Mouse (Mus musculus) G1E-ER4 (cell line): Measurements from ENCODE around the gene Cdiptos. TPM values are rescaled to one million over a fixed set of nuclear protein-coding genes. Genes with fewer than 3 reads are reported as not detected.

Experiments used
- GATA1 ChIP-seq: IDR thresholded peaks from one replicate; pipeline ENCODE4 v1.8.0; 2012; ENCODE audit warnings: low read length, inconsistent platforms
- polyA plus RNA-seq: library from polyadenylated mRNA; stranded (reverse); fragments of >175 nt; gene quantifications from 2 replicates; pipeline ENCODE4 v1.2.3, GENCODE M21; 2012

Cdiptos gene
- polyA plus RNA-seq, result 0.04 and 0.16 TPM in 2 replicates

DNA sequence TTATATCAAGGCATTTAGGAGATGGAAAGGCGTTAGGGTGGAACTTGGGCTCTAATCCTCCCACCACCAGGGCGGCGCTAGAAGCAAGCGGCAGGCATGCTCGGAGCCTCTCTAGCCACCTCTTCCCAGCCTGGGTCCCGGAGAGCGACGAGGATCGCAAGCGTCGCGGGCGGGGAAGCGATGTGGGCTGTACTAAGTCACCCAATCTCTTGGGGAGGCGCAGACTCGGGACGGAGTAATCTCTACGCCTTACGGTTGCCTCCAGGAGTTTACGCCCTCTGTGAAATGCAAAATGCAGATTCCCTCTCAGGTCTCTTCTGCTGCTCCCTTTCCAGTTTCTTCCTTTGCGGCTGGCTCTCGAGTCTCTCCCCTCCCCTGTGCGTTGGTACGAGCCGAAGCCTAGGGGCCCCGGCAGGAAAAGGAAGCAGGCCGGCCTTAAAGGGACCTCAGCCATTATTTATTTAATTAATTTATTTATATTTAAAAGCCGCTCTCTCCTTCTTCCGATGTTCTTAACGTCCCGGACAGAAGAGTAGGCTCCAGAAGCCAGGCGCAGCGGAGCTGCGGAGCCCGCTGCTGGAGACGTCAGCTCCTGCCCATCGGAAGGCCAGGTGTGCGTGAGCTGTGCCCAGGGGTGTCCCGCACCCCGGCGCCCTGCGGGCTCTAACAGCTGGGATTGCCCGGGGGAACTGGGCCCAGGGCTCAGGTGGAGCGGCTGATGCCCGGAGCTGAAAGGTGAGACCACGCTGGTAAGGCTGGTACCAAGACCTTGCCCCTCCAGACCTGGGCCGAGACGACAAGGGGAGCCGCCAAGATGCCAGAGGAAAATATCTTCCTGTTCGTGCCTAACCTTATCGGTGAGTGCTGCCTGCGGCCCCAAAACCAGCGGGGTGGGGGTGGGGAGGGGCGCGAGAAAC, at the start of gene Cdiptos:
Cdiptos (minus strand) TSS at position 149 of the 917 bp plus-strand sequence.
- no peak for TF ChIP-seq GATA1

DNA sequence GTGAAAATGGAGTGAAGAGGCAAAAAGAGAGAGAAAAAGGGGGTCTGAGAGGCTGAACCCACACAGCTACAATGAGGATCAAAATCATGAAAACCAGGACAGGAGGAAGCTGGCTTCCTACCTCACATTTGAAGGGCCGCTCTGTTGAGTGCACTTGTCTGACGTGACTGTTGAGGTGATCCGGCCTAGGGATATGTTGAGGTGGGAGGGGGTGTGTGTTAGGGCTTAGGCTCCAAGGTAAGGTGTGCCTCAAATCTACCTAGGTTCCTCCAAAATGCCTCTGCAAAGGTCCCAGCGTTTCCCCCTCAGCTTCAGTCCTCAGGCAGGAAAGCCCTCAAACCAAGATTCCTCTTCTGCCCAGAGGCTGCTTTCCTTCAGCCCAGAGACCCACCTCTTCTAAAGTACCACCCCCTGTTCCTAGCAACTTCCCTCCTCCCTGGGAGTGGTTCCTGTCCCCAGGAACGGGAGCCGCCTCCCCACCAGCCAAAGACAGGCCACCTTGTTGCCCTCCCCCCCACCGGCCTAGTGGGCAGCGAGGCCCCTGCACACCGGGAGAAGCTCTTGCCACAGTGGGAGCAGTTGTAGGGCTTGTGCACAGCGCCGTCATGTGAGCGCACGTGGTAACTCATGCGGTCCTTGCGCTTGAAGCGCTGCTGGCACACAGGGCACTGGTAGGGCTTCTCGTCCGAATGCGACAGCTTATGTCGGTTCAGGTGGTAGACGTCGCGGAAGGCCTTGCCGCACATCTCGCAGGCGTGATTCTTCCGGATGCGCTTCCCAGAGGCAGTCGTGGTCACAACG, 49.1 kb upstream of the Cdiptos start:
- TF ChIP-seq GATA1, result no peak

DNA sequence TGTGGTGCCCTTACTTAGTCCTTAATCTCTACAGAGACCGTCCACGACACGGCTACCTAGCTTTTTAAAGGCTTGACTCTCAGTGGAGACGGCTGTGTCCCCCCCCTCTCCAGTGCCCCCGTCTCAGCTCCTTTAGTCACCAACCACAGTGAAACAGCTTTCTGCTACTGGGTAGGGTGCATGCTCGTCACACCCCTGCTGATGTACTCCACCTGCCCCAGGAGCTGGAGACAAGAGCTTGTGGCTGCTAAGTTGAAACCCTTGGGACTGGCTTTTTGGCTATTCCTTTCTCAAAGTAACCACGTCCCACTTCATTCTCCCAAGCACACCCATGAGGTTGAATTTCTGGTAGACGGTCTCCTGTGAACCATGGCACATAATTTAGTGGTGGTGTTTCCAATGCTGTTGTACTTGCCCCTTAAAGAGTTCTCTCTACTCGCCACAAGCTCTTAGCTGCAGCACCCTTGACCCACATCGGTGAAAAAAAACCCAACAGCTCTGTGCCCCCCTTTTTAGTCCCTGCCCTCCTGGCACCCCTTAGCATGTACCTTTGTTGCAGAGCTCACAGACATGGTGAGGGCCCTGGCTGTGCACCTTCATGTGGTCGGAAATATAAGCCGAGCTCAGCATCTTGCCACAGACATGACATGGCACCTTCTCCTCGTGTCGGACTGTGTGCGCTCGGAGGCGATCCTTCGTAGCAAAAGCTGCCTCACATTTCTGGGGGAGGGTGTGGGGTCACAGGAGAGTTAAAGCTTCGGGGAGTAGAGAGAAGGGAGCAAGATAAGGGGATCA, 48.2 kb upstream of the Cdiptos start:
- TF ChIP-seq GATA1, result no peak

DNA sequence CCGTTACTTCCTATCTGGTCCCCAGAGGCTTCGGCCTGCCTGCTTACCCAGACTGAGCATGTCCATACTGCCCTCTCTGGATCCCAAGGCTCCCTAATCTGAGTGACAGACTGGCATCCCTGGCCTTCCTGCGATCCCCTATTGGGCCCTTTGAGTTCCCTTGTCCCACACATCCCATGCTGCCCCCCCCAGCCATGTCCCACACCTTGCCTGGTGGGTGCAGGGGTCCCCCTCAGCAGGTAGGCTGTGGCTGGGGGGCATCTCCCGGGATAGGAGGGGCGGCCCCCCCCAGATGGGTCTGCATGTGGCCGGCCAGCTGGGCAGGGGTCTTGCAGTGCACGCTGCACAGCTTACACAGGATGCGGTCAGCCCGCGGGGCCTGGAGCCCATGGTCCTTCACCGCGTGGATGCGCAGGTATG, 47.4 kb upstream of the Cdiptos start:
- no peak for TF ChIP-seq GATA1

DNA sequence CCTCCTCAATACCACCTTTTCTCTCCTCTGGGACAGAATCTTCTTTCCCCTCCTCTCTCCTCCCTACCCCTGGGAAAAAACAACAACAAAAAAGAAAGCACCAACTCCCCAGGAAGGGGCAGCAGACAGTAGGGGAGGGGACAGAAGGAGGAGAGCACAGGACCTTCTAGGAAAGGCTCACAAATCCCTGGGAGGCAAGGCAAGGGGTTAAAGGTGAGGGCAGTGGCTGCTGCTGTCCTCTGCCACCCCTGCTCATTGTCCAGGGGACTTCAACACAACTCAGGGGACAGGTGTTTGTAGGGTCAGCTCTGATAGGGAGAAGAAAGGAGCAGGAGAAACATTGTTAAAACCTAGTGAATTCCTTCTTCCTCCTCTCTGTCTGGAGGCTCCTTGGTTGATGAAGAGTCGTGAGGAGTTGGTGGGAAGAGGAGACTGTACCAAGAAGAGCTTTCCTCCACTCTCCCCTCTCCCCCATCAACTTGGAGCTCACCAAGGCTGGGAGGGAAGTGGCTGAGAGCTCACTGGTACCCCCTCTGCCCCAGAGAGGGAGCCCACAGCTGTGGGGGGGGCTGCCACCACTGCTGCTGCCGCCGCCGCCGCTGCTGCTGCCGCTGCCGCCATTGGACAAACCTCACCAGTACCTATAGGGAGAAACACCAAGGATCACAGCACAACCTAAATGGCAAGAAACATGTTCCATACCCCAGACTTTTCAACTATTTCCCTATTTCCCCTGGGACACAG, 46.8 kb upstream of the Cdiptos start:
- TF ChIP-seq GATA1, result no peak

DNA sequence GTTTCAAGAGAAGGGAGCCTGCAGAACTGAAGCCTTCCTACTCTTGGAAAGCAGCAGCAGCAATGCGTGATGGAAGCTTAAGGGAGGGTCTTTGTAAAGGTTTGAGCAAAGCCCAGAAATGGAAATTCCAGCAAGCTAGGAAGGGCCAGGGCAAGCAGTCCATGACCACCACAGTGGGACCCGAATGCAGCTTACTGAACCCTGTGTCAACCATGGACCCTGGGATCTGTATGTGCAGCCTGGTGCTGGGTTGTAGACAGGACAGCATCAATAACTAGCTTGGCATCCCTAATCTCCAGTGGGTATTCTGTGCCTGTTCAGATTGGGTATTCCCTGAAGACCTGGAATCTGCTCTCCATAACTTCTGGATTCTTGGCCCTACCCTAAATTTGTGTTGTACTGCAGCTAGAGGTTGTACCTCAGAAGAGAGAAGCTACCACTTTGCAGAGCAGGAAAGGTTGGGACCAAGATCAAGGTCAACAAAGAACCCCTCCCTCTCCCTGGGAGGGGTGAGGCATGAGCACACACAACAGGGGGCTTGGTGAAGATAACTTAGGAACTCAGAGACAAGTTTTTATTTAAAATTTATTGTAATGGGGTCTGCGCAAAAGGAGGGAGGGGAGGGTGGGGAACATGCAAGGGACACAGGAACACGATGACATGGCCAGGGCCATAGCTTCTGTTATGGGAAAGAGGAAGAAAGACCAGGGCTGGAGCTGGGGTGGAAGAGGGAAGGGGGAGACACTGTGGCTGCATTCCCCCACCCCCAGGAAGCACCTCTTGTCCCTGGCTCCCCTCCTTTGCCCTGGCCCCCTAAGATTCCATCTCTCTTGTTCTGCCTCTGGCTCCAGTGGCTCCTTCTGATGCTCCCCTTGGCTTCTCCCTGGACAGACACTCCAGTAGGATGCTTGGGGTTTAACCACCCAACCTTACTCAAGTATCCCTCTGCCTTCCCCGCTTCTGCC, 45.9 kb upstream of the Cdiptos start:
- no peak for TF ChIP-seq GATA1

DNA sequence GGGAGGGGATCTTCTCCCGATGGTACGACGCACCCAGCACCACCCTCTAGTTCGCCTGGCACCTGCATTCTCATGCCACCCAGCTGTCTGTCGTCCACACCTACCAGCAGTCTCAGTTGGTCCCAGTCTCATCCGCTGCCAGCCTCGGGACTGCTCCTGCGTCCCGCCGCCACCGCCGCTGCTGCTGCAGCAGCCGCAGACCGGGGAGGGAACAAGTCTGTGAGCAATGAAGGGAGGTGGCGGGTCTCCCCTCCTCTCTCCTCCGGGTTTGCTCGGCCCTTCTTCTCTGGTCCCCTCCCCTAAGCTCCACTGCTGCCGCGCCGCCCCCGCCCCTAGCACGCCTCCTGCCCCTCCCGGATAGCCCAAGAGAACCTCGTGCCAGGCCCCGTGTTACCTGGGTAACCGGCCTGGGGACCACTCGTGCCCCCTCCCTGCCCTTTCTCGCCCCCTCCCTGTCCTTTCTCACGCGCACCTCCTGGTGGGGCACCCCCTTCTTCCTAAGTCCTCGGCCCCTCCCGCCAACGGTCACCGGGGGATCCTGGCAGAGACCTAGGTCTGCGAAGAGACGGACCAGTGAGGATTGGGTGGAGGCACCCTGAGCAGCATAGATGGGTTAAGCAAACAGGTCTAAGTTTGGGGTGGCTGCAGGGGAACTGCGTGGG, 45.1 kb upstream of the Cdiptos start, which contains the start of the genes Gm42742 and Prrt2:
Gm42742 (minus strand) TSS at position 197 of the 662 bp plus-strand sequence.
Prrt2 (minus strand) TSS at position 311 of the 662 bp plus-strand sequence.
- no peak for TF ChIP-seq GATA1

DNA sequence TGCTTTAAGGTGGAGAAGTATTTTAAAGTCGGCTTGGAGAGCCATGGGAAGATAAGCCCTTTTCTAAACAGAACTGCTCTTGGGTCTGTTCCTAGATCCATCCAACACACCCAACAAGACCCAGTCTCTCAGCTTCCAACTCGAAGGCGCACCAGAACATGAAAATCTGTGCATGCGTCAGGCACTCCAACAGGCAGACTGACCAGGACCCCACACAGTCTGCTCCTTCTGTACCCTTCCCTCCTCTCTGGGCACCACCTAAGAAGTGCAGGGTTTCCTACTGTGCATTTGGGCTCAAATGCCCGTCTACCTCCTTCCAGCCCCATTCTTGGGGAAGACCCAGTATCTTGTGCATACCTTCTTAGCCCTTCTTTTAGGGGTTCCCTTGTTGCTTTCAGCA, 44.6 kb upstream of the Cdiptos start:
- no peak for TF ChIP-seq GATA1

DNA sequence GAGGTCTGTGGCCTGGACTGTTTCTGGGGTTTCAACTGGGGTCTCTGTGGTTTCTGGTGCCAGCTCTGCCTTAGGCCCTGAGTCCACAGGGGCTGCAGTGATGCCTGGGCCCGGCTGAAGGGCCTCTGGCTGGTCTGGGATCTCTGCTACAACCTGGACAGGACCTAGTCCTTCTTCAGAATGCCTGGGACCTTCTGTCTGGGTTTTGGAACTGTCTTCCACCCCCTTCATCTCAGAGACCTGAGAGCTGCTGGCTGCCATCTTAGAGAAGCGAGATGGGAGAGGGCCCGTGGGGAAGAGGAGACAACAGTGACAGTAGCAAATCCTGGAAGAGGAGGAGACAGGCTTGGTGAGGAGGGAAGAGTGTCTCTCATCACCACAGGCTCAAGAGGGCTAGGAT, 44.1 kb upstream of the Cdiptos start:
- TF ChIP-seq GATA1, result no peak

DNA sequence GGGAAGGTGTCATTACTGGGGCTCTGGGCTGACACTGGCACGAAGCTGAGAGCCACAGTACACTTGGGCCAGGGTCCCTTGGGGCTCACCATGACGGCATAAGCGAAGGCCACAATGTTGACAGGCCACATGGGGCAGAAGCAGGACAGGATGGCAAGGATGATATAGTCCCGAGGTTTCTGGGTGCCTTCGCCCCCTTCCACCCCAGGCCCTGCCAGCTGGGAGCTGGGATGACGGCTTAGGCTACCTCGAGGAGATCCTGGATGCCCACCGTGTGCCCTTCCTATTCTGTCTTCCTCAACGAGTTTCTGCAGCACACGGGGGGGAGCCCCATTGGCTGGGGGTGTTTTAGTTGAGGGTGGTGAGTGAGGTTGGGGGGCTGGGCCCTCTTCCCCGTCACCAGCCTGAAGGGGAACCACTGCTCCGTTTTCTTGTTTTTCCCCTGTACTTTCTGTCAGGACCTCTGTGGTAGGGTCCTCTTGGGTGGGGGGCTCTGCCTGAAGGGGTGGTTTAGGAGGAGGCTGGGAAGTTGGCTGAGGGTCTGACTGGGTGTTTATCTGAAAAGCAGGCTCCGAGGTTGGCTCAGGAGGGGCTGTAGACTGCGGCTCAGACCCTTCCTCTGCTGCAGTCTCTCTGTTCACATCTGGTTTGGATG, 43.5 kb upstream of the Cdiptos start:
- no peak for TF ChIP-seq GATA1

DNA sequence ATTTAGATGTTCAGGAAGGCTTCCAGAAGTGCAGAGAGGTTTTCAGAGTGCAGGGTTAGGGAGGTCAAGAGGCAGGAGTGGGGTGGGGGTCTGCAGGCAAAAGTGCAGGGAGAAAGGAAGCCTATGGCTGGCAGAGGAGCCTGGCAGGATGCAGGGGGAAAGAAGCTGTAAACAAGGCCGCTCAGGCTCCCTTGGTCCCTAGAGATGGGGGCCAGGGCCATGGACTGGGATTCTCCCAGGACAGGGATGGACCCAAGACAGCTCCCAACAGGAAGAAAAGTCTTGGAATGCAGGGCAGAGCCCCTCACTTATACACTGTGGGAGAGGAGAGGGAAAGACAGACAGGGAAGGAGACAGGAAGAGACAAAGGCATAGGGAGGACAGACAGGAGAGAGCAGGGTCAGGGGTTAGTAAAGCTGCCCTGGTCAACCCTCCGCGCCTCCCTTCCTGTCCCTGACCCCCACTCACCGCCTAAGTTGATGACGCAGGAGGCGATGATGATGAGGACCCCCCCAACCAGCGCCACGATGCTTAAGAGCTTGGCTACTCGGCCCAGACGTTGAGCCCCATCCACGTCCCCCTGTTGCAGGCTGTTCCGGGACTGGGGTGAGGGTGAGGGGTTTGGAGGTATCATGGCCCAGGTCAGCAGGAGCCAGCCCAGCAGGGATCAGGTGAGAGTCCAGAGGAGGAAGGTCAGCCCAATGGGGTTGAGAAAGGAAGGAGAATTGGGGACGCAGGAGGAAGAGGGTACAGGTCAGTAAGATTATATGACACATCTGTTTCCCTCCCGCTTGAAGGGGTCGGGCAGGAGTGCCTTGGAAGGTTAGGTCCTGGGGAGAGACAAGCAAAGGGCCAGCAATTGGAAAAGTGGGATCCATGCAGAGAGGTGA, 42.8 kb upstream of the Cdiptos start:
- no peak for TF ChIP-seq GATA1

DNA sequence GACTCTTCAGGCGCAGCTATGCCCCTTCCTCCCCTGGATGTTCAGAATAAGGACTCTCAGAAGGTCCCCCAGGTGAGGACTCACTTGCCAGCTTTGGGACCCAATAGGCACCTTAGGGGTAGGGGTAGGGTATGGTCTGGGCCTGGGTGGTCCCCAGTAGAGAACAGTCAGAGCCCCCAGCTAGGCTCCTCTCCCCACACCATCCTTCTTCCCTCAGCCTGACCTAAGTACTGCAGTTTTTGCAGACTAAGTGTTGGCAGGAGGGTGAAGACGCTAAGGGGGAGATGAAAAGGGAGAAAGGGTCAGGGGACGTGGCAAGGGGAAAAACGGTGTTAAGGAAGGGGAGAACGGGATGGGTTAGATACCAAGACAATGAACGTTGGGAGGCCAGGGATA, 42.0 kb upstream of the Cdiptos start:
- no peak for TF ChIP-seq GATA1
